Mouse (Mus musculus) hematopoietic multipotent progenitor cell, adult 10-12 weeks (in vitro differentiated cells): ENCODE results near the gene Olfr857. TPM values are rescaled to one million over a fixed set of nuclear protein-coding genes. Genes with fewer than 3 reads are reported as not detected.

Experiments used
- polyA plus RNA-seq: library from polyadenylated mRNA; stranded (reverse); fragments of >175 nt; gene quantifications from 2 replicates; pipeline ENCODE4 v1.2.3, GENCODE M21; 2012; ENCODE audit warnings: low replicate concordance

Gene Olfr857
- polyA plus RNA-seq, result not detected in 2 replicates

GRCm38 (mm10) chr9:19709133-19709532 is at the start of gene Olfr857:
Gene Olfr857 (plus strand): TSS chr9:19709433.

Other genes with a start within 250 kb of the Olfr857 start
- gene Olfr850, start 231.2 kb upstream of the Olfr857 start, polyA plus RNA-seq, result not detected in 2 replicates
- gene Olfr851, start 216.1 kb upstream of the Olfr857 start, polyA plus RNA-seq, result not detected in 2 replicates
- gene Olfr853, start 168.4 kb upstream of the Olfr857 start, polyA plus RNA-seq, result not detected in 2 replicates
- gene Olfr854, start 142.1 kb upstream of the Olfr857 start, polyA plus RNA-seq, result not detected in 2 replicates
- gene Olfr855, start 126.8 kb upstream of the Olfr857 start, polyA plus RNA-seq, result not detected in 2 replicates
- 0.80 and 1.8 TPM in 2 replicates for gene Zfp317, start 87.3 kb upstream of the Olfr857 start, polyA plus RNA-seq
- gene Olfr58, start 70.8 kb downstream of the Olfr857 start, polyA plus RNA-seq, result not detected in 2 replicates
- gene Olfr859, start 95.5 kb downstream of the Olfr857 start, polyA plus RNA-seq, result not detected in 2 replicates
- gene Olfr860, start 140.3 kb downstream of the Olfr857 start, polyA plus RNA-seq, result not detected in 2 replicates
- not detected in 2 replicates for gene Olfr862, start 178.6 kb downstream of the Olfr857 start, polyA plus RNA-seq
- 0.01 TPM in 1 of 2 replicates, not detected in the other for gene Olfr77, start 207.4 kb downstream of the Olfr857 start, polyA plus RNA-seq